Mouse (Mus musculus) E14TG2a.4 (cell line): ENCODE results near the gene Tet3.

Experiments used
- H3K27me3 ChIP-seq: 2 replicates; pipeline ENCODE4 v1.6.1; 2014; ENCODE audit warnings: low read length, control low read depth; ENCODE audit not compliant: insufficient read depth
- H3K36me3 ChIP-seq: 2 replicates; pipeline ENCODE4 v1.6.1; 2014; ENCODE audit warnings: low read length, control low read depth; ENCODE audit not compliant: insufficient read depth
- H3K4me1 ChIP-seq: replicated peaks from 2 replicates; pipeline ENCODE4 v1.6.1; 2014; ENCODE audit warnings: low read depth, low read length, control low read depth
- H3K4me3 ChIP-seq: replicated peaks from 2 replicates; pipeline ENCODE4 v1.5.1; 2014; ENCODE audit warnings: mild to moderate bottlenecking, low read length
- H3K9me3 ChIP-seq: 2 replicates; pipeline ENCODE4 v1.6.1; 2014; ENCODE audit warnings: low read length, control low read depth
- CTCF ChIP-seq: conservative IDR thresholded peaks from 2 replicates; pipeline ENCODE4 v1.5.1; 2014; ENCODE audit warnings: low read length
- NANOG ChIP-seq: IDR thresholded peaks from 2 replicates; pipeline ENCODE4 v1.6.1; 2014; ENCODE audit warnings: borderline replicate concordance, low read length, mixed read lengths
- POU5F1 ChIP-seq: IDR thresholded peaks from 2 replicates; pipeline ENCODE4 v1.6.1; 2014; ENCODE audit warnings: low read length, borderline replicate concordance

Tet3 gene

DNA sequence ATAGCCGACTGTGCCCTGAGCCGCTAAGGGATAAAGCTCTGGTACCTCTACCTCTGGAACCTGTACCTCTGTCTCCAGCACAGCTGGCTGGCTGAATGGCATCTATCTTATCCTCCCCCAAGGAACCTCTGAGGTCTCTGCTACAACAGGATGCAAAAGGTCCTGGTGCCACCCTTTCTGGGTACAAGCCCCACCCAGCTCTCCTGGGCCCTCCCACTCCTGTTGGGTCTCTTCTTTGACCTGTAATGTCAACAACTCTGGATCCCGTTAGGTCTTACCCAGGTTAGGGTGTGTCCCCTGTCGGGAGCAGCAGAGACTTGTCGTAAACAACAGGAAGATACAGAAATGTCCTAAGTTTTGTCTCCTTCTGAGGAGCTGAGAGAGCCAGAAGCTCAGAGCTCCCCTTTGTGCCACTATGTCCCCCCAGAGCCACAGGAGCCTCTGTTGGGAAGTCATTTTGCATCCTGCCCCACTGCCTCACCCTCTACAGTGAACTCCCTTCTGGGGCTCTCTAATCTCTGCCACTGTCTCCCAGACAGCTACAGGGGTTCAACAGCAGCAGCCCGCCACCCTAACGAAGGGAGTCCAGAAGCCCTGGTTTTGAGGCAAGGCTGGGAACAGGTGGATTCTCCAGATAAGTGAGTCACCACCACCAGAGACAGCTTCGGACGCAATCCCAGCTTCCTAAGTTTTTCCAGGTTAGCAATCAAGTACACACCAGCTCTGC lies 47.1 kb downstream of the Tet3 start:
- peaks cover 16% of the 10 kb centered on the region for H3K4me1 ChIP-seq
- H3K27me3 ChIP-seq = peaks cover 71% of the 10 kb centered on the region
- H3K4me3 ChIP-seq = no peak overlapping the region
- no peaks in the 10 kb centered on the region for H3K36me3 ChIP-seq
- 0 out of 2 replicates have a peak, but pooled peaks cover 5% of the 10 kb centered on the region for H3K9me3 ChIP-seq
- no peak for TF ChIP-seq CTCF
- no peak for TF ChIP-seq NANOG
- no peak for TF ChIP-seq POU5F1

DNA sequence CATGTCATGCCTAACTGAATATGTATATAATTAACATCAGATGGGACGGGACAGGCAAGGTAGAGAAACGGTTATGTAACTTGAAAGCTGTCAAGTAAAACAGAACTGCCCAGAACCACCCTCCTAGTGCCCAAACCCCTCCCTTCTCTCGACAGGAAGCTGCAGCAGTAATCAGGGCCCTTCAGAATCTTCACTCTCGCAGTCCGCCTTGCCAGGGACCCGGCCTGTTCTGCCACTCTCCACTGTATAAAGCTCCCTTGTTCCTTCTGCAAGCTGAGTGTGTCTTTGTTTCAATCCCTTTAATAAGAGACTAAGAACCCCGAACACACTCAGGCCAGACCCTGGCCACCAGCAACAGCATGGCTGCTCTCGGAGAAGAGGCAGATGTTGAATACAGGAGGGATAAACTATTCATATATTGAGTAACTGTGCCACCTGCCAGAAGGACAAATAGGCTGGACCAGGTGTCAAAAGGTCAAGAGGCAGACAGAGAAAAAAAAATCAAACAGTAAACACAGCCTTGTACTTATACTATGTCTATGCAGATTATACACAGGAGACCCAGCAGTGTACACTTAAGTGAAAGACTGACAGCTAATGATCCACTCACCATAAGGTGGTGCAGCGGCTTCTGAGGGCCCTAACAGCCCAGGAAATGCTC lies 48.7 kb downstream of the Tet3 start:
- Histone ChIP-seq H3K36me3 (no peaks in the 10 kb centered on the region), H3K4me3 (no peak overlapping the region), H3K9me3 (peaks cover 10% of the 10 kb centered on the region; the same call in 1 of the 2 replicates), H3K4me1 (peaks cover 14% of the 10 kb centered on the region), H3K27me3 (peaks cover 60% of the 10 kb centered on the region)
- TF ChIP-seq NANOG (no peak), CTCF (no peak), POU5F1 (no peak)

- TF ChIP-seq CTCF (no peak), POU5F1 (no peak), NANOG (no peak)
- H3K4me1 ChIP-seq = peaks cover 14% of the 10 kb centered on the region
Measured at GRCm38 (mm10) chr6:83408510-83408909, 50.4 kb downstream of the Tet3 start.

GRCm38 (mm10) chr6:83405511-83406064 lies 53.3 kb downstream of the Tet3 start:
- Histone ChIP-seq H3K4me3 (no peak overlapping the region), H3K36me3 (peaks cover 13% of the 10 kb centered on the region), H3K9me3 (peaks cover 13% of the 10 kb centered on the region; the same call in 1 of the 2 replicates), H3K4me1 (no peaks in the 10 kb centered on the region), H3K27me3 (peaks cover 21% of the 10 kb centered on the region; the same call in 1 of the 2 replicates)
- no peak for TF ChIP-seq NANOG
- TF ChIP-seq POU5F1 = no peak
- no peak for TF ChIP-seq CTCF

More at GRCm38 (mm10) chr6:83408510-83408909, 50.4 kb downstream of the Tet3 start:
- H3K9me3 ChIP-seq = peaks cover 17% of the 10 kb centered on the region; the same call in 1 of the 2 replicates
- H3K36me3 ChIP-seq = peaks cover 9% of the 10 kb centered on the region
- no peak overlapping the region for H3K4me3 ChIP-seq
- H3K27me3 ChIP-seq = peaks cover 47% of the 10 kb centered on the region

- H3K9me3 ChIP-seq = peaks cover 13% of the 10 kb centered on the region; the same call in 1 of the 2 replicates
- no peak overlapping the region for H3K4me3 ChIP-seq
- no peaks in the 10 kb centered on the region for H3K4me1 ChIP-seq
- peaks cover 13% of the 10 kb centered on the region for H3K36me3 ChIP-seq
- no peak for TF ChIP-seq POU5F1
- TF ChIP-seq CTCF = no peak
- no peak for TF ChIP-seq NANOG
- H3K27me3 ChIP-seq = peaks cover 15% of the 10 kb centered on the region; the same call in 1 of the 2 replicates
Measured at GRCm38 (mm10) chr6:83404571-83404970, 54.3 kb downstream of the Tet3 start.

GRCm38 (mm10) chr6:83403481-83403880 lies 55.4 kb downstream of the Tet3 start:
- H3K4me1 ChIP-seq = no peaks in the 10 kb centered on the region
- peaks cover 13% of the 10 kb centered on the region for H3K36me3 ChIP-seq
- H3K9me3 ChIP-seq = peaks cover 13% of the 10 kb centered on the region; the same call in 1 of the 2 replicates
- TF ChIP-seq NANOG (no peak), POU5F1 (no peak), CTCF (no peak)
- H3K27me3 ChIP-seq = peaks cover 9% of the 10 kb centered on the region; the same call in 1 of the 2 replicates
- H3K4me3 ChIP-seq = no peak overlapping the region

GRCm38 (mm10) chr6:83399790-83400189 lies 59.1 kb downstream of the Tet3 start:
- TF ChIP-seq CTCF (no peak), NANOG (no peak)
- 0 out of 2 replicates have a peak, but pooled peaks cover under 1% of the 10 kb centered on the region for H3K27me3 ChIP-seq
- H3K4me3 ChIP-seq = no peak overlapping the region
- H3K9me3 ChIP-seq = peaks cover 3% of the 10 kb centered on the region; the same call in 1 of the 2 replicates
- H3K4me1 ChIP-seq = no peaks in the 10 kb centered on the region
- H3K36me3 ChIP-seq = peaks cover 13% of the 10 kb centered on the region

DNA sequence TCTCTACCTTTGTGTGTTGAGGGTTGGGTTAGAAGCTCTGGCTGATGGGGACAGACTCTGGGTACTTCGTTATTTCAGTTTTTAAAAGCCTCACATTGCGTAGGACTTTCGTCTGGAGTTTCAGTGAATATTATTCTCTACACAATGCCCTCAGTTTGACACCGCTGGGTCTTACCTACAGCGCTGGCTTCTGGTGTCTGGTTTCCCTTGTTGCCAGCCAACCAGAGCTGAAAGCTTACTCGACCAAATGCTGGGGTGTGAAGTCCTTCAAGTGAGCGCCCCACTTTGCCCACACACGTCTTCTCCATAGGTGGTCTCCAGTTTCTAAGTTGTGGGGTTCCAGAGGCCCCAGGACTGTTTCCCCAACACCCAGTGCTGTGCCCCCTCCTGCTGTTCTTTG lies 61.2 kb downstream of the Tet3 start:
- Histone ChIP-seq H3K36me3 (no peaks in the 10 kb centered on the region; the same call in 1 of the 2 replicates), H3K27me3 (no peaks in the 10 kb centered on the region), H3K9me3 (no peaks in the 10 kb centered on the region), H3K4me1 (no peaks in the 10 kb centered on the region), H3K4me3 (no peak overlapping the region)
- TF ChIP-seq POU5F1 (no peak), NANOG (no peak), CTCF (no peak)
